Mouse (Mus musculus): Measurements from ENCODE around the gene Ddx5. TPM values are rescaled to one million over a fixed set of nuclear protein-coding genes. Genes with fewer than 3 reads are reported as not detected.

Gene Ddx5
- total and polyA plus RNA-seq, 3 experiments, result 864 to 2,578 (median 866) TPM

DNA sequence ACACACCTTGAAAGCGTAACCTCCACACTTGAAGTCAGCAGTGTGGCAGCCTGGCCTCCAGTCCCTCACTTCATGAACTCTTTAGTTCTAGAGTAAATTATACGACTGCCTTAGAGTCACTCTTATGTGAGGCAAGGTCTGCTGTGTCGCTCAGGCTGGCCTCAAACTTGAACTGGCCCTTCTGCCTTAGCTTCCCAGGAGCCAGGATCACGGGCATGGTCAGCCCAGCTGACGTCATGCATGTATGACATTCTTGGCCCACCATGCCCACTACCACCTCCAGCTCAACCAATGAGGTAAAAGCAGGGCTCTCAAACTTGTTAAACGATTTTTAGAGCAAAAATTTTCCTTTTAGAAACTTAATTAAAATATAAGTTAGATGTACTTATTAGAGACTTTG lies 32.4 kb upstream of the Ddx5 start:
- ATAC-seq (ENCODE audit: extremely low read depth, insufficient number of reproducible peaks, low FRiP score, poor library complexity, severe bottlenecking), result no peak
- Histone ChIP-seq H3K27me3 (ENCODE audit: insufficient read depth, low read length) (no peaks in the 10 kb centered on the region), H3K4me1 (ENCODE audit: insufficient read depth, low read depth, low read length) (0 out of 2 replicates have a peak, but pooled peaks cover 2% of the 10 kb centered on the region), H3K36me3 (replicated peaks) (peaks cover 76% of the 10 kb centered on the region), H3K4me3 (ENCODE audit: low read depth, low read length) (no peak overlapping the region), H3K9me3 (replicated peaks) (no peaks in the 10 kb centered on the region)
- TF ChIP-seq GATA2 (IDR thresholded peaks at IDR 0.05; ENCODE audit: borderline replicate concordance, low read depth, low read length) (no peak), POLR2AphosphoS5 (IDR thresholded peaks at IDR 0.05; ENCODE audit: insufficient replicate concordance, low read depth, low read length) (no peak), CTCF (IDR thresholded peaks at IDR 0.05; ENCODE audit: low read depth, low read length) (no peak), GATA1 (IDR thresholded peaks at IDR 0.05; ENCODE audit: borderline replicate concordance, low read length) (no peak), TAL1 (conservative IDR thresholded peaks at IDR 0.05; ENCODE audit: low read depth, low read length) (no peak)
- no peak for DNase-seq (ENCODE audit: low spot score)

DNA sequence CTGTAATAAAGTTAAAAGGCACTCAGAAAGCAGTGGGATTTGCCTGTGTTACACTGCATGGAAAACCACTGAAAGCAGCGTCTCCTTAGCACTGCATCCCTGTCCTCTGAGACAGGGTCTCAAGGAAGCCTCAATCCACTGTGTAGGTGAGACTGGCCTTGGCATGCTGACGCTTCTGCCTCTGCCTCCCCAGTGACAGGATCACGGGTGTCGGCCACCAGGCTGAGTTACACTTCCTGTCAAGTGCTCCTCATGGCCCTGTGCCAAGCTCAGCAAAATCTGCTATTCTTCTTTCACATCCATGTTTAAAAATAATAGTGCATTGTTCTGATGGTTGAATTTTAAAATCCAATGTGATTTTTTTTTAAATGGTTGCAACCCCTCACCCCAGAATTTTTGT lies 32.0 kb upstream of the Ddx5 start:
- Histone ChIP-seq H3K27me3 (ENCODE audit: insufficient read depth, low read length) (no peaks in the 10 kb centered on the region), H3K4me3 (ENCODE audit: low read depth, low read length) (no peak overlapping the region), H3K4me1 (ENCODE audit: insufficient read depth, low read depth, low read length) (0 out of 2 replicates have a peak, but pooled peaks cover 2% of the 10 kb centered on the region), H3K36me3 (replicated peaks) (peaks cover 78% of the 10 kb centered on the region), H3K9me3 (replicated peaks) (no peaks in the 10 kb centered on the region)
- DNase-seq (ENCODE audit: low spot score), result no peak
- TF ChIP-seq TAL1 (conservative IDR thresholded peaks at IDR 0.05; ENCODE audit: low read depth, low read length) (no peak), GATA2 (IDR thresholded peaks at IDR 0.05; ENCODE audit: borderline replicate concordance, low read depth, low read length) (no peak), GATA1 (IDR thresholded peaks at IDR 0.05; ENCODE audit: borderline replicate concordance, low read length) (no peak), POLR2AphosphoS5 (IDR thresholded peaks at IDR 0.05; ENCODE audit: insufficient replicate concordance, low read depth, low read length) (no peak), CTCF (IDR thresholded peaks at IDR 0.05; ENCODE audit: low read depth, low read length) (no peak)
- no peak for ATAC-seq (ENCODE audit: extremely low read depth, insufficient number of reproducible peaks, low FRiP score, poor library complexity, severe bottlenecking)

DNA sequence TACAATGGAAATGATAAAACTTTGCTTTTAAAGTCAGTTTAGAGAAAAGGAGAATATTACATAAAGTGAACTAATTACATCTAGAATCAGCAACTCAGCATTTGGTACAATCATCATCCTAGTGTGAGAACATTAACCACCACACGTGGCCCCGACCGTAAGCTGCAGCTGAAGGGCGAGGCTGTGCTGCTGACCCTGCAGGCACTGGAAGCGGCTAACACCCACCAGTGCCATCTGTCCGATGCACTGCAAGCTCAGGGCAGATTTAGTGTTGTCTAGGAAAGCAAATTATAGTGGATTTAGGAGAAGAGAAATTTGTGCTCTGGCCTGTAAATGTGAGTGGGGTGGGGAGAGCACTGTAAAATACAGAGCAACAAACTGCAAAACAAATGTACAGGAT lies 31.3 kb upstream of the Ddx5 start:
- Histone ChIP-seq H3K9me3 (replicated peaks) (no peaks in the 10 kb centered on the region), H3K4me1 (ENCODE audit: insufficient read depth, low read depth, low read length) (0 out of 2 replicates have a peak, but pooled peaks cover 2% of the 10 kb centered on the region), H3K36me3 (replicated peaks) (peaks cover 86% of the 10 kb centered on the region), H3K27me3 (ENCODE audit: insufficient read depth, low read length) (no peaks in the 10 kb centered on the region), H3K4me3 (ENCODE audit: low read depth, low read length) (no peak overlapping the region)
- TF ChIP-seq GATA1 (IDR thresholded peaks at IDR 0.05; ENCODE audit: borderline replicate concordance, low read length) (no peak), CTCF (IDR thresholded peaks at IDR 0.05; ENCODE audit: low read depth, low read length) (no peak), POLR2AphosphoS5 (IDR thresholded peaks at IDR 0.05; ENCODE audit: insufficient replicate concordance, low read depth, low read length) (no peak), GATA2 (IDR thresholded peaks at IDR 0.05; ENCODE audit: borderline replicate concordance, low read depth, low read length) (no peak), TAL1 (conservative IDR thresholded peaks at IDR 0.05; ENCODE audit: low read depth, low read length) (no peak)
- no peak for ATAC-seq (ENCODE audit: extremely low read depth, insufficient number of reproducible peaks, low FRiP score, poor library complexity, severe bottlenecking)
- DNase-seq (ENCODE audit: low spot score), result no peak

DNA sequence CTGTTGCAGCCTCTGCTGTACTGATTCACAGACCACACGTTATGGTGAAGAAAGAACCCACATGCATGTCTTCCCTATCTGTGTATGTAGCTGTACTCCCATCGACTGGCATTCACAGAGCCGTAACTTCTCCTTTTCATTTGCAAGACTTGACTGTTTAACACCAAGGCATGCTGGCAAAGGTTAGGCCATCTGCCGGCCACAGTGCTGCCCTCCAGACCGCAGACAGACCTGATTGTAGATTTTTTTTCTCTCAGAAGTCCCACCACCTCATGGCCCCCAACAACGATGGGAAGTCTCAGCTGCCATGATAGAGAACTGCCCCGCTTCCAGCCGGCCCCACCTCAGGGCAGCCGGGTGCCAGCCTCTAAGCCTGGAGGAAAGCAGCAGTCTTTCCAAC lies 30.6 kb upstream of the Ddx5 start:
- DNase-seq (ENCODE audit: low spot score), result no peak
- Histone ChIP-seq H3K4me1 (ENCODE audit: insufficient read depth, low read depth, low read length) (0 out of 2 replicates have a peak, but pooled peaks cover 2% of the 10 kb centered on the region), H3K36me3 (replicated peaks) (peaks cover 88% of the 10 kb centered on the region), H3K4me3 (ENCODE audit: low read depth, low read length) (no peak overlapping the region), H3K27me3 (ENCODE audit: insufficient read depth, low read length) (no peaks in the 10 kb centered on the region), H3K9me3 (replicated peaks) (no peaks in the 10 kb centered on the region)
- TF ChIP-seq CTCF (IDR thresholded peaks at IDR 0.05; ENCODE audit: low read depth, low read length) (no peak), POLR2AphosphoS5 (IDR thresholded peaks at IDR 0.05; ENCODE audit: insufficient replicate concordance, low read depth, low read length) (no peak), TAL1 (conservative IDR thresholded peaks at IDR 0.05; ENCODE audit: low read depth, low read length) (no peak), GATA1 (IDR thresholded peaks at IDR 0.05; ENCODE audit: borderline replicate concordance, low read length) (no peak), GATA2 (IDR thresholded peaks at IDR 0.05; ENCODE audit: borderline replicate concordance, low read depth, low read length) (no peak)
- ATAC-seq (ENCODE audit: extremely low read depth, insufficient number of reproducible peaks, low FRiP score, poor library complexity, severe bottlenecking), result no peak

DNA sequence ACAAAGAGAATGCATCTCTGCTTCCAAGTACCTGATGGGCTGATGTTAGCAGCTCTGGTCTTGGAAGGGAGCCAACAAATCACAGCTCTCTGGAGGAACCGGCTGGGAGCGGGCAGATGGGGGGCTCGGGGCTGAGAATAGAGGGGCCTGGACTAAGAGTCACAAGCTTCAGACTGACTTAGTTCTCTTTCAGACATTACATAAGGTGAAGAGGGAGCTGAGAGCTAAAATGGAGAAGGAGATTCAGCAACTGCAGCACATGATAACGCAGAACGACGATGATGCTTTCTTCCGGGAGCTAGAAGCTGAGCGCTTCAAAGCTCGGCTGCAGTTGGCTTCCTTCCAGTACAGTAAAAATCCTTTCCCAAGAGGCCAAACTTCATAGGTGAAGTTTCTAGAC lies 29.4 kb upstream of the Ddx5 start:
- Histone ChIP-seq H3K4me1 (ENCODE audit: insufficient read depth, low read depth, low read length) (0 out of 2 replicates have a peak, but pooled peaks cover 2% of the 10 kb centered on the region), H3K27me3 (ENCODE audit: insufficient read depth, low read length) (no peaks in the 10 kb centered on the region), H3K36me3 (replicated peaks) (peaks cover 91% of the 10 kb centered on the region), H3K9me3 (replicated peaks) (no peaks in the 10 kb centered on the region), H3K4me3 (ENCODE audit: low read depth, low read length) (no peak overlapping the region)
- no peak for TF ChIP-seq GATA1 (IDR thresholded peaks at IDR 0.05; ENCODE audit: borderline replicate concordance, low read length)
- TF ChIP-seq TAL1 (conservative IDR thresholded peaks at IDR 0.05; ENCODE audit: low read depth, low read length), result no peak
- TF ChIP-seq POLR2AphosphoS5 (IDR thresholded peaks at IDR 0.05; ENCODE audit: insufficient replicate concordance, low read depth, low read length), result no peak
- TF ChIP-seq GATA2 (IDR thresholded peaks at IDR 0.05; ENCODE audit: borderline replicate concordance, low read depth, low read length), result no peak
- TF ChIP-seq CTCF (IDR thresholded peaks at IDR 0.05; ENCODE audit: low read depth, low read length), result no peak
- ATAC-seq (ENCODE audit: extremely low read depth, insufficient number of reproducible peaks, low FRiP score, poor library complexity, severe bottlenecking), result no peak
- DNase-seq (ENCODE audit: low spot score), result no peak

DNA sequence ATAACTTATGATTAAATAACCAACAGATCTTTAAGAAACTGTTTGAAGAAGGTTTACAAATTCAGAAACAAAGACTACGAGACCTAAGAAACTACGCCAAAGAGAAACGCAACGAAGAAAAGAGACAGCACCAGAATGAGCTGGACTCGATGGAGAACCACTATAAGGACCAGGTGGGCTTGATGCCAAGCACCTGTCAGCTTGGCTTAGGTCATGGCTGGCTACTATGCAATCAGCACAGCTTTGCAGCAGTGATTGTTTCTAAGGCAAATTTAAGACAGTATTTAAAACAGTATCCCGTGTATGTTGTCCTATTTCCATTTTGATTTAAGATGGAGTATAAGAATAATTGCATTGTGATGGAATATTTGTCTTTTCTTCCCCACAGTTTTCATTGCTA lies 28.8 kb upstream of the Ddx5 start:
- H3K27me3 ChIP-seq (ENCODE audit: insufficient read depth, low read length), result no peaks in the 10 kb centered on the region
- H3K9me3 ChIP-seq (replicated peaks), result no peaks in the 10 kb centered on the region
- no peak for DNase-seq (ENCODE audit: low spot score)
- peaks cover 91% of the 10 kb centered on the region for H3K36me3 ChIP-seq (replicated peaks)
- TF ChIP-seq CTCF (IDR thresholded peaks at IDR 0.05; ENCODE audit: low read depth, low read length) (no peak), GATA2 (IDR thresholded peaks at IDR 0.05; ENCODE audit: borderline replicate concordance, low read depth, low read length) (no peak), GATA1 (IDR thresholded peaks at IDR 0.05; ENCODE audit: borderline replicate concordance, low read length) (no peak), TAL1 (conservative IDR thresholded peaks at IDR 0.05; ENCODE audit: low read depth, low read length) (no peak), POLR2AphosphoS5 (IDR thresholded peaks at IDR 0.05; ENCODE audit: insufficient replicate concordance, low read depth, low read length) (no peak)
- H3K4me1 ChIP-seq (ENCODE audit: insufficient read depth, low read depth, low read length), result 0 out of 2 replicates have a peak, but pooled peaks cover 2% of the 10 kb centered on the region
- ATAC-seq (ENCODE audit: extremely low read depth, insufficient number of reproducible peaks, low FRiP score, poor library complexity, severe bottlenecking), result no peak
- H3K4me3 ChIP-seq (ENCODE audit: low read depth, low read length), result no peak overlapping the region

All from G1E (cell line).